Comparison of ENCODE assay signal across 9 mouse cellular contexts in genomic region chr6:91488496-91489212, GRCm38 (mm10). TPM values are rescaled to one million over a fixed set of nuclear protein-coding genes. Genes with fewer than 3 reads are reported as not detected.
DNase-seq lines count a peak whose midpoint lies in the region; ATAC-seq and TF ChIP-seq lines count a peak whose summit lies in the region.
"Had no signal": no experiment of that assay in that cellular context is flagged by ENCODE, and none has a peak within 500 bp of the region (broad histone marks: within the 10 kb centered on the region; RNA-seq: fewer than 3 reads in every experiment).

No protein-coding gene starts in this region.

- no peak for DNase-seq in hindbrain, postnatal 0 days (ENCODE audit: low spot score)
- peak; percentile 23 for DNase-seq in CD4-positive helper T cell, adult 2 months (ENCODE audit: low read depth, low spot score)
- DNase-seq in adrenal gland, postnatal 25 days = peak; percentile 30
- DNase-seq in c-Kit-positive CD71-positive TER-119-positive erythroid progenitor cells, embryonic 14.5 days (ENCODE audit: low spot score) = no peak
- no peak for DNase-seq in B cell, adult 2 months

- H3K27me3 ChIP-seq in hindbrain, postnatal 0 days (ENCODE audit: insufficient read depth, low read length) = no peaks in the 10 kb centered on the region
- no peaks in the 10 kb centered on the region for H3K27me3 ChIP-seq in hindbrain, embryonic 16.5 days (replicated peaks; ENCODE audit: control insufficient read depth, insufficient read depth, low read length)
- H3K27me3 ChIP-seq: lung, embryonic 15.5 days had no signal

- H3K9ac ChIP-seq in hindbrain, postnatal 0 days (replicated peaks; ENCODE audit: low read length) = no peak overlapping the region
- H3K9ac ChIP-seq in hindbrain, embryonic 16.5 days (ENCODE audit: low read depth, low read length) = no peak overlapping the region
- H3K9ac ChIP-seq: lung, embryonic 15.5 days had no signal

- no peak for TF ChIP-seq CTCF in hindbrain, postnatal 0 days (IDR thresholded peaks at IDR 0.05; ENCODE audit: low read depth)

- ATAC-seq in hindbrain, postnatal 0 days = peak; percentile 18; the same call in 1 of the 2 replicates
- no peak for ATAC-seq in hindbrain, embryonic 16.5 days
- ATAC-seq in inflammation-experienced regulatory T-cells, adult 6 months = peak; percentile 38
- ATAC-seq in neutrophil, adult 5-6 weeks (ENCODE audit: extremely low read depth, insufficient number of reproducible peaks, low FRiP score, poor library complexity, severe bottlenecking) = peak; percentile 64

- no peaks in the 10 kb centered on the region for H3K4me1 ChIP-seq in hindbrain, postnatal 0 days (ENCODE audit: insufficient read depth, low read length)
- H3K4me1 ChIP-seq in hindbrain, embryonic 16.5 days (ENCODE audit: control insufficient read depth, insufficient read depth, low read depth, low read length) = no peaks in the 10 kb centered on the region
- H3K4me1 ChIP-seq: lung, embryonic 15.5 days had no signal

- H3K9me3 ChIP-seq in hindbrain, postnatal 0 days (ENCODE audit: low read length) = no peaks in the 10 kb centered on the region
- no peaks in the 10 kb centered on the region for H3K9me3 ChIP-seq in hindbrain, embryonic 16.5 days (ENCODE audit: control insufficient read depth, low read length)
- H3K9me3 ChIP-seq: lung, embryonic 15.5 days had no signal

- 83% methylated on average over 9 of the region's 9 CpGs for WGBS in hindbrain, postnatal 0 days
- WGBS in hindbrain, embryonic 16.5 days = 87% methylated on average over 9 of the region's 9 CpGs

- no peak overlapping the region for H3K4me3 ChIP-seq in hindbrain, postnatal 0 days (ENCODE audit: low read length)
- no peak overlapping the region for H3K4me3 ChIP-seq in hindbrain, embryonic 16.5 days (ENCODE audit: low read length)
- H3K4me3 ChIP-seq: lung, embryonic 15.5 days had no signal

- H3K27ac ChIP-seq in hindbrain, postnatal 0 days = no peak overlapping the region
- no peak overlapping the region for H3K27ac ChIP-seq in hindbrain, embryonic 16.5 days (ENCODE audit: low read depth, low read length)
- H3K27ac ChIP-seq: lung, embryonic 15.5 days had no signal

- H3K4me2 ChIP-seq in hindbrain, postnatal 0 days (ENCODE audit: low read depth, low read length) = no peak overlapping the region
- no peak overlapping the region for H3K4me2 ChIP-seq in hindbrain, embryonic 16.5 days (ENCODE audit: low read length)
- H3K4me2 ChIP-seq: lung, embryonic 15.5 days had no signal

- H3K36me3 ChIP-seq in hindbrain, postnatal 0 days (ENCODE audit: insufficient read depth, low read length) = peaks cover 57% of the 10 kb centered on the region
- H3K36me3 ChIP-seq in hindbrain, embryonic 16.5 days (ENCODE audit: control insufficient read depth, insufficient read depth, low read length) = peaks cover 43% of the 10 kb centered on the region

RNA-seq across cellular contexts. Expression of gene Tmem43, which starts 15.2 kb away (rescaled TPM):
- 72.7 and 79.5 TPM in 2 replicates for total RNA-seq in hindbrain, postnatal 0 days (2014; rRNA removed)
- polyA plus RNA-seq in hindbrain, postnatal 0 days (2015; fragmentation: Nextera tagmentation; extraction: Ambion mirVana) = 47.8 and 49.1 TPM in 2 replicates
- 49.8 and 57.0 TPM in 2 replicates for polyA plus RNA-seq in hindbrain, embryonic 16.5 days (2015; fragmentation: Nextera tagmentation; extraction: Ambion mirVana)
- 34.5 and 42.4 TPM in 2 replicates for total RNA-seq in adrenal gland, postnatal 25 days (2021)
- 10 to 100 TPM; 38.6 to 55.4 (median 48.3) TPM for polyA plus RNA-seq in inflammation-experienced regulatory T-cells, adult 6 months (2017; shearing (Covaris generic))
- total RNA-seq in neutrophil, adult 5-6 weeks (2017) = 167 and 199 TPM in 2 replicates

RNA-seq across cellular contexts. Expression of gene Chchd4, which starts 15.3 kb away (rescaled TPM):
- 15.0 and 17.3 TPM in 2 replicates for total RNA-seq in hindbrain, postnatal 0 days (2014; rRNA removed)
- 31.1 and 32.1 TPM in 2 replicates for polyA plus RNA-seq in hindbrain, postnatal 0 days (2015; fragmentation: Nextera tagmentation; extraction: Ambion mirVana)
- 39.1 and 40.8 TPM in 2 replicates for polyA plus RNA-seq in hindbrain, embryonic 16.5 days (2015; fragmentation: Nextera tagmentation; extraction: Ambion mirVana)
- total RNA-seq in adrenal gland, postnatal 25 days (2021) = 16.5 TPM in 2 replicates
- polyA plus RNA-seq in inflammation-experienced regulatory T-cells, adult 6 months (2017; shearing (Covaris generic)) = 10 to 100 TPM in 2 of 3 experiments, 1 to 10 TPM in 1; 9.8 to 11.3 (median 10.6) TPM
- 8.1 and 8.5 TPM in 2 replicates for total RNA-seq in neutrophil, adult 5-6 weeks (2017)

RNA-seq across cellular contexts. Expression of gene Xpc, which starts 27.0 kb away (rescaled TPM):
- 10.8 and 15.9 TPM in 2 replicates for total RNA-seq in hindbrain, postnatal 0 days (2014; rRNA removed)
- polyA plus RNA-seq in hindbrain, postnatal 0 days (2015; fragmentation: Nextera tagmentation; extraction: Ambion mirVana) = 11.9 and 14.5 TPM in 2 replicates
- polyA plus RNA-seq in hindbrain, embryonic 16.5 days (2015; fragmentation: Nextera tagmentation; extraction: Ambion mirVana) = 15.8 and 17.0 TPM in 2 replicates
- total RNA-seq in adrenal gland, postnatal 25 days (2021) = 16.3 and 22.0 TPM in 2 replicates
- 10 to 100 TPM in 2 of 3 experiments, 1 to 10 TPM in 1; 9.5 to 15.4 (median 13.3) TPM for polyA plus RNA-seq in inflammation-experienced regulatory T-cells, adult 6 months (2017; shearing (Covaris generic))
- 86.9 and 89.5 TPM in 2 replicates for total RNA-seq in neutrophil, adult 5-6 weeks (2017)

RNA-seq across cellular contexts. Expression of gene Lsm3, which starts 27.1 kb away (rescaled TPM):
- total RNA-seq in hindbrain, postnatal 0 days (2014; rRNA removed) = 38.0 and 40.9 TPM in 2 replicates
- polyA plus RNA-seq in hindbrain, postnatal 0 days (2015; fragmentation: Nextera tagmentation; extraction: Ambion mirVana) = 179 and 184 TPM in 2 replicates
- 136 and 139 TPM in 2 replicates for polyA plus RNA-seq in hindbrain, embryonic 16.5 days (2015; fragmentation: Nextera tagmentation; extraction: Ambion mirVana)
- total RNA-seq in adrenal gland, postnatal 25 days (2021) = 39.8 and 40.8 TPM in 2 replicates
- 100 to 1,000 TPM; 148 to 161 (median 160) TPM for polyA plus RNA-seq in inflammation-experienced regulatory T-cells, adult 6 months (2017; shearing (Covaris generic))
- total RNA-seq in neutrophil, adult 5-6 weeks (2017) = 61.2 and 94.0 TPM in 2 replicates

Comparison
In these comparisons a context has a peak if more than half of its experiments do, and no peak if none do; other contexts are left out.
1. DNase-seq: peak in CD4-positive helper T cell, adult 2 months (single experiment) and adrenal gland, postnatal 25 days (single experiment); none in hindbrain, postnatal 0 days (single experiment), c-Kit-positive CD71-positive TER-119-positive erythroid progenitor cells, embryonic 14.5 days (single experiment) and B cell, adult 2 months (0 of 2).